Mouse (Mus musculus) CH12.LX (cell line): ENCODE measurements around the gene Hsf4.

Experiments used
- MAX ChIP-seq: IDR thresholded peaks from 2 replicates; pipeline ENCODE4 v1.6.1; 2011; ENCODE audit warnings: low read length, improper control_type of control experiment
- POLR2A ChIP-seq: IDR thresholded peaks from 2 replicates; pipeline ENCODE4 v1.6.1; 2011; ENCODE audit warnings: low read depth, mild to moderate bottlenecking, improper control_type of control experiment, low read length
- ZNF384 ChIP-seq: IDR thresholded peaks from 2 replicates; pipeline ENCODE4 v1.6.1; 2012; ENCODE audit warnings: low read depth, low read length, improper control_type of control experiment, inconsistent platforms

GRCm38 (mm10) chr8:105252680-105253537, 16.7 kb upstream of the Hsf4 start:
- TF ChIP-seq MAX (no peak), ZNF384 (no peak), POLR2A (no peak)
